Mouse (Mus musculus): Measurements from ENCODE around the gene Bcas3.

DNA sequence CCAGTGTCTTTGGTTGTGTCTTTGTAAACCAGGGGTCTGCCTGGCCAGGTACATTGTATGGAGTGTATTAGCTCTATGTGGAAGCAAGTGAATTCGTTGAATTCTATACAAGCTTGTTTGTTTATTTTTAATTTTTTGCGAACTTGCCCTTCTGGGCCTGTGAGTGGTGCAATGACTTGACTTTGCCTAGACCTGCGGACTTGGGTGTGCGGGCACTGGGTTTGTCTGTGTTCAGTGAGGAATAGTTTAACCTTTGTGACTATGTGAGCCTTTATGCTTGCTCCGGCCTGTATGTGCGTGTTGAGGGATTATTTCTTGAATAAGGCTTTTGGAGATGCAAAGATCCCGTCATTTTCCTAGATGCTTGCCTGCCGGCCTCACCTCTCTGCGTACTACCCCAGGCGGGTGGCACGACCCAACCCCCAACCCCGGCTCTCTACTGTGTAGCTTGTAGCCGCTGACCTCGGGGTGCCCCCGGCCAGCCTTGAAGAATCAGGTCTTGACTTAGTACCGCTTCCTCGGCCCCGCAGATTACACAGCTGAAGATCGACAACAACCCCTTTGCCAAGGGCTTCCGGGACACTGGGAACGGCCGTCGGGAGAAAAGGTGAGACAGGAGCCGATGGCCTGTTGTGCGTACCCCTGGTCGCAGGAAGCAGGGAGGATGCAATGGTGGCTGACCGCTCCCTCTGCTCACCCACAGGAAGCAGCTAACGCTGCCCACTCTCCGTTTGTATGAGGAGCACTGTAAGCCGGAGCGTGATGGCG lies 483.7 kb downstream of the Bcas3 start:
- TF ChIP-seq CTCF (IDR thresholded peaks at IDR 0.05; ENCODE audit: low read depth, low read length) (no peak), TAL1 (conservative IDR thresholded peaks at IDR 0.05; ENCODE audit: low read depth, low read length) (no peak), GATA1 (IDR thresholded peaks at IDR 0.05; ENCODE audit: borderline replicate concordance, low read length) (no peak)

Data from G1E (cell line).